10 mouse cellular contexts compared by ENCODE assay signal in genomic region chr4:154590910-154591309, GRCm38 (mm10).
"Had no signal": no experiment of that assay in that cellular context is flagged by ENCODE, and none has a peak within 500 bp of the region (broad histone marks: within the 10 kb centered on the region; RNA-seq: fewer than 3 reads in every experiment).

No protein-coding gene starts in this region.

- H3K4me2 ChIP-seq: limb, embryonic 15.5 days; liver, embryonic 12.5 days; lung, embryonic 14.5 days; neural tube, embryonic 12.5 days had no signal

- H3K36me3 ChIP-seq: limb, embryonic 15.5 days; liver, embryonic 12.5 days; neural tube, embryonic 12.5 days had no signal

- H3K27ac ChIP-seq: limb, embryonic 15.5 days; liver, embryonic 12.5 days; neural tube, embryonic 12.5 days had no signal

- H3K4me3 ChIP-seq: limb, embryonic 15.5 days; liver, embryonic 12.5 days; neural tube, embryonic 12.5 days had no signal

- ATAC-seq: liver, embryonic 12.5 days had no signal

- H3K9ac ChIP-seq: limb, embryonic 15.5 days; liver, embryonic 12.5 days; lung, embryonic 14.5 days; neural tube, embryonic 12.5 days had no signal

- DNase-seq: kidney, adult 18-20 months; kidney, postnatal 25 days; layer of hippocampus, postnatal 36 days; lung, embryonic 14.5 days; lung, postnatal 10 days; lung, postnatal 4 days; thymus, postnatal 4 days had no signal

- H3K9me3 ChIP-seq: limb, embryonic 15.5 days; liver, embryonic 12.5 days; neural tube, embryonic 12.5 days had no signal
